Mouse (Mus musculus): Measurements from ENCODE around the gene Fndc3b.

The Fndc3b gene

DNA sequence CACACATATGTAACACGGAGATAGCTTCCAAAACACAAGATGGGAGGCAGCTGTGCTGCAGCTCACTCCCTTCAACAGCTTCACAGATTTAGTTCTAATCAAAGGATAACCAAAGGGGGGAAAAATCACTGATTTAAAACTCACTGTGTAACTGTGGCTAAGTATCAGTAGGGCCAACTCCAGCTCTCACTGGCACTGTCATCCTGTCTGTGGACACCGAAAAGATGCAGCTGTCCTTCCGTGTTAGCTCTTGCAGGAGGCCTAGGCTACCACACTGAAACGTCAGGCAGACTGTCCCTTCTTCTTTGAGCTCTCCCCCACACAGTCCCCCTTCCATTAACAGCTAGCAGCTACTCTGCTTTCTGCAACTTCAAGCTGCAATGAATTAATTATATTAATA lies 89.9 kb downstream of the Fndc3b start:
- DNase-seq (ENCODE audit: low spot score): no peak

DNA sequence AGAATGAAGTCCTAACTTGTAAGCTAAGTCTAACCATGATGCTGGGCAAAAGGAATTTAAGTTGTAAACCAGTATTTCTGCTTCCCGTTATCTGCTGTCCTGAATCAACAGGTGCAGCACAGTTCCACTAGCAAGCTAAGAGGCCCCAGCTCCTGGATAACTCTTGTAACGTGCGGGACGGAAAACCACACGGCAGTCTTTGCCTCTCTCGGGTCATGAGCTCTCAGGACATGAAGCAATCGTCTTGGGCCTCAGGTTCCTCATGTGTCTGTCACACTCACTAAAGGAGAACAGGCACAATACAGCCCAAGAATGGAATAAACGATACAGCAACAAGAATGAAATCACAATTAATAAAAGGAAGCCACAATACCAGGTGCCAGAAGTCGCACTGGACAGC lies 93.4 kb downstream of the Fndc3b start:
- DNase-seq (ENCODE audit: low spot score): no peak

DNA sequence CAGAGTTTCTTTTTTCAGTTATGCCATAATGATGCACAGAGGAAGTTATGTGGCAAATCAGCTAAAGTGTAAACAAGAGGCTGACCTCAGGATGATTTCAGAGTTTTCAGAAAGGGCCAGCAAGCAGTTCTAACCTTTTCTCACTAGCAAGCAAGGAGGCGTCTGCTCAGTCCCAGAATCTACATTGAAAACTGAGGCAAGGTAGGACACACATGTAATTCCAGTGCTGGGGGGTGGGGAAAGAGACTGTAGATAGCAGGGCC lies 93.9 kb downstream of the Fndc3b start:
- no peak for DNase-seq (ENCODE audit: low spot score)

DNA sequence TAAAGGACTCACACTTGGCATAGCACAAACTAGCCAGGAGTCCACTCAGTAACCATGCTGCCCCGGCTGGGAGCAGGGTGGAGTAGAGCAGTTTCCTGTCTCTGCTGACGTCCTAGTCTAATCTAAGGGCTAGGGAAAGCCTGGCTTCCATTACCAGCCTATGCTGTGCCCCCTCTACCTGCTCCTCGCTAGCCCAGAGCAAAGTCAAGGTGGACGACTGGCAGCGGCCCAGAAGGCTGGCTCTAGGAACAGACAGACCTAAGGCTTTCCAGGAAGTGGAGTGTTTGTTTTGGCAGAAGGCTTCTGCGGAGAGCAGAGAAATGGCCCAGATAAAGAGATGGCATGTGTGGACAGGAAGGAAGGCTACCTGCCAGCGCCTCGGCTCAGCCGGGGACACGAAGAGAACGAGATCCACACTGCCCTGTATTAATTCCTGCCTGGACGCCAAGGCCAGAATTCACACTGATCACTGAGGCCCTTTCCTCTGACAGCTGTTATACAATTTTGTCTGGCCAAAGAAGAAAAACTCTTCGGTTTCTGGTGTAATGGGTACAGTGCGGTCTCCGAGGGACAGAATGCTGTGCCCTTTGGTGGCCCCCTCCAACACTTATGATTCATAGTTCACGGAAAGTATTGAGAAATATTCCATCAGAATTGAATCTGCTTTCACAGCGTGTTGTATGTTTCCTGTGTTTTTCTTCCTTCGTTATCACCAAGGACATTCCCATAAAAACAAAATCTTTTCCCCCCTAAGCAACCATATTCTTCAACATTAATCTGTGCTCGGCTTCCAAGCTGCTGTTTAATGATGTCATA lies 94.5 kb downstream of the Fndc3b start:
- DNase-seq (ENCODE audit: low spot score): peak; percentile 56

DNA sequence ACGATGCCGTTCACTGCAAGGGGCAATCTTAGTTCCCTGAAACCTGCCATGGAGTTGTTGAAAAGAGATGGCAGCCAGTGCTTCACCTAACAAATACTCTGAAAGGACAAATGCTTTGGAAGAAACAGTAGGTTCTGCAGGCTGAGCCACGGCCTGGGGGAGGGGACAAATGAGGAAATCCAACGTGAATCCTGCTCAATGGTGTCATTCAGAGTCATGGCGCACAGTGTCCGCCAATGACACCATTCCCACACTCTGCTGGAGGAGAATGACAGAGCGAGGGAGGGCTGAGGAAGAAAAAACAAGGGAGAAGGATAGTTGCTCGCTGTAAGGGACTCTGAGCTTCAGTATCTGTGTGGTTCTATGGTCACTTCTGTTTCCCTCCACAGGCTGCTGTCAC lies 95.6 kb downstream of the Fndc3b start:
- DNase-seq (ENCODE audit: low spot score): no peak

DNA sequence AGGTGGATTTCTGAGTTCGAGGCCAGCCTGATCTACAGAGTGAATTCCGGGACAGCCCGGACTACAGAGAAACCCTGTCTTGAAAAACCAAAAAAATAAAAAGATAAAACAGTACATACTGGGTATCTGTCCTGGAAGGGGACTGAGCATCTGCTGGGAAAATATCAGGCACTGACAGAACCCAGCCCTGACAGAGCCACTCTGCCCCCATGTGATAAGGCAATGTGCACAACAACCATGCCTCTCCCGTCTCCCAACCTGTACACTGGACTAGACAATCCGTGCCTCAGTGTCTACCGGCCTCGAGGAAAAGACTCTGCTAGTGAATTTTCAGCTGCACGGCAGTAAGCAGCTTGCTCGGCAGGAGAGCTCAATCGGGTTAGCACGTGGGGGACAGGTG lies 97.3 kb downstream of the Fndc3b start:
- DNase-seq (ENCODE audit: low spot score): no peak

DNA sequence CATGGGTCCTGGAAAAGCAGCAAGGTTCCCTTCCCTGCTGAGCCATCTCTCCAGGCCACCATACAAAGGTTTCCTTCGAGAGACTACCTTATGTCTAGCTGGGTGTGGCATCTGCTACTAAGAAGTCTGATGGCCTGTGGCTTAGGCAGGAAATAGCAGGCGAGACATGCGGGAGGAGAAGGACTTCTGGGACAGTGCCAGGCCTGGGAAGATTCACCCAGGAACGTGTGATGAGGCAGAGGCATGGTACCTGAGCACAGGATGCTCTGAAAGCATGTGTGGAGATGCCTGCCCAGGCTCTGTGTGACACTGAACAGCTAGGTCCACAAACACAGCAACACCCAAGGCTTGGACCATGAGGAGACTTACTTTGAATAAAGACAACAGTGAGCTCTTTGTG lies 98.1 kb downstream of the Fndc3b start:
- no peak for DNase-seq (ENCODE audit: low spot score)

DNA sequence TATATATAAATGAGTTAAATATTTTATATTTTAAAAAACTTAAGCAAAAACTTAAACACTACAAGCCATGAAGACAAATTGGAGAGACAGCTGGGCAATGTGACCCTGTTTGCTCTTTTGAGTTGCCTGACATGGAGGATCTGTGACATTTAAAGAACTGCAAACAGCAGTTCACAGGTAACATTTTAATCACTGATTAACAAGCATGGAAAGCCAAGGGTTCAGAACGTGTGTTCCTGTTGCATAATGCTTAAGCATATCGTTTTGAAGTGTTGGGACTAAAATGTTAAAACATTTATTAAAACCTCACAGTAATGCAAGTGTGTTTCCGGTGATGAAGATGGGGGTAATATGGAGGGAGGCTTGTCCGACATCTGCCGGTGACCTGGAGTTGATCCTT lies 99.1 kb downstream of the Fndc3b start:
- DNase-seq (ENCODE audit: low spot score): no peak

DNA sequence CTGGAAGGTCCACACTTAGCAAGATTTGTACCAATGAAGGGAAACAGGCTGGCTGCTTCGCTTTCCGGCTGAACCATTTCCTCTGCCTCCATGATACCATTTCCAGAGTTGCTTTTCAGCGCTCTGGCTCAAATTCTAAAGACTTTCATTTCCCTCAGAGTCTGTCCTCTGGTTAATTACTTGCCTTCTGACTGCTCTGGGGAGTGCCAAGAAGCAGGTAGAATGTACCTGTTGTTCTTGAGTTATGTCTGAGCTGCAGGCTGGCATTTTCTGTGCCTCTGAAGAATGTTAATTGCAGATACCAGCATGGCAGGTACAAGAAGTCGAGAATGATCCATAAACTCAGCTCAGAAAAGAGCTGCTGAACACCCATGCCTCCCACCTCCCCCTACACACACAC lies 100.6 kb downstream of the Fndc3b start:
- DNase-seq (ENCODE audit: low spot score): no peak

DNA sequence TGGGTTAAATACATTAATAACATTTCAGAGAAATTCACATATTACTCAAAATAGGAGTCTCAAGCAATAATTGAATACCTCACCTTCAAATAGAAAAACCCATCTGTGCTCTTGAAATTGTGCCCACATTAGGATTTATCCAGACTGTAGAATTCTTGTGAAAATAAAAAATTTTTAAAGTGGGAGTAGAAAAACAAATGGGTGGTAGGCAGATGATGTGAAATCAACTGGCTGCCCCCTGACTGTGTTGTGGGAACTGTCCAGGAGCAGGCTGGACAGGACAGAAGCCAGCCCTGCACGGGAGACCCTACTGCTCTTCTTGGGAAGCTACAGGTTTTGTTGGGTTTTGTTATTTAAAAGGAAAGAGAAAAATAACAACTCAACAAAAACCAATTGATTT lies 101.0 kb downstream of the Fndc3b start:
- no peak for DNase-seq (ENCODE audit: low spot score)

DNA sequence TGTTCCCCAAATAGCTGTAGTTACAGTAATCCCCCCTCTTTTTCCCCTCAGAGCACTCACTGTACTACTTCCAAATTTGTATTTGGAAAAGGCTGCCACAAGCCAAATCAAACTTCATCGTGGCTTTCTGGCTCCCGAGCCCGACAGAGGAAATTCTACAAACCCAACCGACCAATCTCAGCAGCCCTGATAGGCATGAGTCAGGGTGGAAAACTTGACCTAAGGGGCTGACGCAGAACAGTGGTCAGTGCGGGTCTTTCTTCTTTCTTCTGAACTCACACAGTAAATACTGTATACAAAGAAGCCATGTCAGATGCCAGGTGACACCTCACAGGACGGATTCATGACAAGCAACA lies 103.3 kb downstream of the Fndc3b start:
- no peak for DNase-seq (ENCODE audit: low spot score)

DNA sequence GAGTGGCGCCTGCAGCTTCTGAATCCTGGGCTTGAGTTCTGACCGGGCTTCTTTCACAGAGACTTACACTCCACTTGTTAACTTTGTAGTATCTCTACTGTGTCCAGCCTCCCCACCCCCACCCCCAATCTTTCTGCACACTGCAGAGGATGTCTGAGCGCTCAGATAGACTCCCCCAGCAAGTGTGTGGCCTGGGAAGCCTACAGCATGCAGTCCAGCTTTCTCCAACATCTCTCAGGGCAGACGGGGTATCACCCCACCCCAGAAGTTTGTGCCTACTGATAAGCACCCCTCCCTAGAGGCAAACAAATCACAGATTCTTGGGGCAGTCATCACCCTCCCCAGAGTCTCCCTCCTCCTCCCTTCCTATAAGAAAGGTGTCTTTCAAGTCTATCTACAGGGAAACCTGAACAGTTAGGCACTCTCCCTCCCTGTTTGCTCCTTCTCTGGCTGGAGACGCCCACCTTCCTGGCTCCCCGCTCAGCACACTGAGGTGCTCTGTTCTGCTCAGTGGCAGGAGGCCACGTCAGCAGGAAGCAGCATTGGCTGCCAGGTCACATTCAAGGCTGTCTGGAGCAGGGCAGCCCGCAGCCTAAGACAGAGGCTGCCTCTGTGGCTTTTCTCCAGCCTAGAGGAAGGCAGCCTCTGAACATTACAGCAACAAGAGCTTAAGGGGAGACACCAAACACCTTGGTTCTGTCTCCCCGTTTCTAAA lies 103.9 kb downstream of the Fndc3b start:
- peak; percentile 80 for DNase-seq (ENCODE audit: low spot score)

DNA sequence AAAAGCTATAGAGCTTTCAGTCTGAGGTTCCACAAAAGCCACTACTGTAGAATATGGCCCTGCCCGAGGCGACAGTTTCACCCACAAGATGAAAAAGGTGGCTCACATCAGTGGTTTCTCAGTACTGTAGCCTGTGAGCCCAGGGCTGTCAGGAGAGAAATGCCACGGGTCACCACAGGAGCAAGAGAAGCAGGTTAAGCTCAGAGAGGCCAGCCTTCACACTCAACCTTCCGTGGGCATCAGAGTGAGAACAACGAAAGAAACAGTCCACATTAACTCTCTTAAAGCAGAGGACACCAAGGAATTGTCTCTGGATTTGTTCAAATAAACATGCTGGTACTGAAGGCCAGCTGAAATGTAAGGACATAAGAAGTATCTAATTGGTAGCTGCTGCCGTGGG lies 104.5 kb downstream of the Fndc3b start:
- DNase-seq (ENCODE audit: low spot score): no peak

DNA sequence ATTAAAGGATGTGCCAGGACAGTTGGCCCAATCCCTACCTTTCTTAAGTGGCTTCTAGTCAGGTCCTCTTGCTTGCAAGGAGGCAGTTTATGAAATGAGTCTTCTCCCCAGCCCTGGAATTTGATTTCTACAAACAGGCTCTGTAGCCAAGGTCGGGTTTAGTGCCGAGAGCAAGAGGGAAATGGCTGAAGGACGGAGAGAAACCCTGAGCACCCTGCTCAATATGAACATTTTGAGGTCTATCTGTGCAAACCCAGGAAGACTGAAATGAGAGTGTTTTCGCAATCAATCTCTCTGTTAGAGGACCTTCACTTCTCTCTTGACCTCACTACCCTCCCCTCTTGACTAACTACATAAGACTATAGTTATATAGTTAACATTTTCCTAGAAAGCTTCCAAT lies 105.5 kb downstream of the Fndc3b start:
- no peak for DNase-seq (ENCODE audit: low spot score)

DNA sequence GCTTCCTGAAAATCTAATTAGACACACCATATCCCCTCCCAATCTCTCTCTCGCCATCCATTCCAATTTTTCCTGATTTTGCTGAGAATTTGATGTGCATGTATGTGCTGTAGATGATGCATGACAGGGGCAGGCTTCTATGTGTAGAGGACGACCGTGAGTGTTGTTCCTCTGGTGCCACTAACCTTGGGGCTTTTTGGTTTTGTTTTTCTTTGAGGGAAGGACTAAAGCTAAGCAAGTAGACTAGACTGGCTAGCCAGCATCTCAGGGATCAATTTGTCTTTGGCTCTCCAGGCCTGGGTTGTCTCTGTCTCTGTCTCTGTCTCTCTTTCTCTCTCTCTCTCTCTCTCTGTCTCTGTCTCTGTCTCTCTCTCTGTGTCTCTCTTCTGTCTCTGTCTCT lies 106.0 kb downstream of the Fndc3b start:
- DNase-seq (ENCODE audit: low spot score): no peak

DNA sequence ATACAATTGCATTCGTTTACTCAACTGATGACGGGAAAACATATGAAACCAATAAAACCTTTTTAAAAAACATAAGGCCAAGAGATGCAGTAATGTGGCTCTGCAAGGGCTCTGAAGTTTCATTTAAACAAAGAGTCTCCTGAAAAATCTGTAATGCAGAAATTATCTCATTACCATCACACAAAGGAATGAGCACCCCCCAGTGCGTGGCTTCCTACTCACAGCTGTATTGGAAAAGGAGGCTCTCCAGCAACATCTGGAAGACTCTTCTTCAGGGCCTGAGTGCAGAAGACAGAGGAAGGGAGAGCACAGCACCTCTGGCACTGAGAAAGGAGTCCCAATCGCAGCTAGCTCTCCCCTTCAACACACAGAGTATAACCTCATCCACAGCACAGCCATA lies 106.5 kb downstream of the Fndc3b start:
- DNase-seq (ENCODE audit: low spot score): no peak

DNA sequence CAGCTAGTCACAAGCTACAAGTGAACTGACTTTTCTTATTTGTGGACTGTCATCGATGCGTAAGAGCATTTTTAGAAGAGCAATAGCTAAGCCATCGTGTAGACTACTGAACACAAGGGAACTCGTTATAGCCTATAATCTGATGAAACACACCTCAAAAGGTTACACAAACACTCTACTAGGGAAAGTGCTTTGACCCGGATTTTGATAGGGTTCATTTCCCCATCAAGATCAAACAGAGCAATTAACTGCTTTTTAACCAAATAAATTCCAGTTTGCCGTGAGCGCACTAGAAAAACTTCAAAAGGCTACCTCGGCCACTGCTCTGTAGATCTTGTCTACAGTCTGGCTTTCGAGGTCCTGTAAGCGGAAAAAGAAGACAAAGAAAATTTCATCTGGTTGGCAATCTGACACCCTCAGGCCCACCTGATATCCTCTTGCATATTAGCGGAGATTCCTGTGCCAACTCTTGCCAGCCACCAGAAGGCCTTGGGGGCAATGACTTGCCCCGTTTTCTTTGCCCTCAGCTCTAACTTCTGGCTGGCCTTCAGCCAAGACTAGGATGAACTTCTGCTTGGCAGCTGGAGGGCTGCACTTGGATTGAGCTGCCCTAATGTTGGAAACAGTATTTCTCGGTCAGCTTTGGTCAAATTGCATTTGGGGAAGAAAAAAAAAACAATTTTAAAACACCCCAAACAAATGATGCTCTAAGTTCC lies 107.0 kb downstream of the Fndc3b start:
- DNase-seq (ENCODE audit: low spot score): no peak

DNA sequence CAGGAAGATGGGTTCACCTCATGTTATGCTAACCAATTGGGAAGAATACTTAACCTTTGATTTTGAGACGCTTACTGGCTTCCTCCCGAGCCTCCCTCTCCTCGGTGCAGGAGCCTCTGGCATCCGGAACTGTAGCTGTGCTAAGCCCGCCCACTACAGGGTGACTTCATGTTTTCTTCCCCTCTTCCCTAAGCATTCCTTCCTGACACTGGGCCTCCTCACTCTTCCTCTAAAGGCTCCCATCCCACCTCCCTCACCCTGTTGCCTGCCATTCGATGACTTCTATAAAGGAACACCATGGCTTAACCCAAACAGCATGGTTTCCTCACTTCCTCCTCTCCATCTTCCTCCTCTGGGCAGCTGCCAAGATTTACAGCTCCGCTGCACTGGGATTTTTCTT lies 110.5 kb downstream of the Fndc3b start:
- no peak for DNase-seq (ENCODE audit: low spot score)

DNA sequence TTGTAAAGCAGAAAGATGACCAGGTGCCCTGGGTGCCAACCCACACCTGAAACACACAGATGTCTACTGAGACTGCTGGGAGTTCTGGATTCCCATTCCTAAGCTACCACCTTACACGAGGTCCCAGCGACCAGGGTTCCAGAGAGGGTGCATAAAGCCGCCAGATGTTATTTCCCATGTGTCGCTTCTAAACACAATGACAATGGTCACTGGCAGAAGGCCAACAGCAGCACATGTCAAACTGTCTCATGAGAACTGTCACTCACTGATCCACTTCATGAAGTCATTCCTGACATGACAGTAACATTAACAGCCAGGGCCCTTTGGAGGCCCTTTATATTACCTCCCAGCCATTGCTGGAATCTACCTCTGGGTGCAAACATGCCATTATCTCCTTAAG lies 110.9 kb downstream of the Fndc3b start:
- no peak for DNase-seq (ENCODE audit: low spot score)

DNA sequence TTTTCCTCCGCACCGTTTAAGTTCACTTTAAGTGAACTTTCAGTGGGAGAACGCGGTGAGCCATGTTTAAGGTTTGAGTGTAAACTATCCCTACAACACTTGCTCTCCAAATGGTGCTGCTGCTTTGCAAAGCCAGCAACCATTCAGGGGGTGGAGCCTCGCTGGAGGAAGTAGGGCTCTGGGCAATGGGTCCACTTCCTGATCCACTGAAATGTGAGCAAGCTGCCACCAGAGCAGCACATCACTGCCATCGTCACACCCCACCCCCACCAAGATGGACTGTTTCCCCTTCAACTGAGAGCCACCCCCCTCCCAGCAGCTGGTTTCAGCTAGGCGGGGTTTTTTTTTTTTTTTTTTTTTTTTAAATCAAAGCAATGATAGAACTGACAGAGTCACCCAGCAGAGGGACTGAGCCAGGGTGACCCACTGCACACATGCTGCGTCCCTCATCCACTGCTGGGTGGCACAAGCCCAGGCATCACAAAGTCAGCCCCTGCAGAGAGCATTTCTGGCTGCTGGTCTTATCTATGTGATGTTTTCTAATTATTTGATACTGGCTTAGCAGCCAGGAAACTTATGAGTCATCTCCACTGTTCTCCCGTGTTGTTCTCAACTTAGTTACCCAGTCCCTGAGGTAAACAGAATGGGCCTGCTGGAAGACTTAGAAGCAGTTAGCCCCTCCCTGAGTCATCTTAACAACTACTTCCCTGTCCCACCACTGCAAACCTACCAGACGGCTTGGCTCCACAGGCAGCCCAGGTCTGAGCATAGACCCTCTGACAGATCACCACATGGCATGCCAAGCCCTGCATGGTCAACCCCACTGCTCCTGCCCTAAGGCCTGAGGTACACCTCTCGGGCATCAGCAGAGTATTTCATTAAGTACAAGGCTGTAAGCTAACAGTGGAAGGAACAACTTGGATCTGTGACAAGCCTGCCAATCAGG lies 112.4 kb downstream of the Fndc3b start:
- no peak for DNase-seq (ENCODE audit: low spot score)

DNA sequence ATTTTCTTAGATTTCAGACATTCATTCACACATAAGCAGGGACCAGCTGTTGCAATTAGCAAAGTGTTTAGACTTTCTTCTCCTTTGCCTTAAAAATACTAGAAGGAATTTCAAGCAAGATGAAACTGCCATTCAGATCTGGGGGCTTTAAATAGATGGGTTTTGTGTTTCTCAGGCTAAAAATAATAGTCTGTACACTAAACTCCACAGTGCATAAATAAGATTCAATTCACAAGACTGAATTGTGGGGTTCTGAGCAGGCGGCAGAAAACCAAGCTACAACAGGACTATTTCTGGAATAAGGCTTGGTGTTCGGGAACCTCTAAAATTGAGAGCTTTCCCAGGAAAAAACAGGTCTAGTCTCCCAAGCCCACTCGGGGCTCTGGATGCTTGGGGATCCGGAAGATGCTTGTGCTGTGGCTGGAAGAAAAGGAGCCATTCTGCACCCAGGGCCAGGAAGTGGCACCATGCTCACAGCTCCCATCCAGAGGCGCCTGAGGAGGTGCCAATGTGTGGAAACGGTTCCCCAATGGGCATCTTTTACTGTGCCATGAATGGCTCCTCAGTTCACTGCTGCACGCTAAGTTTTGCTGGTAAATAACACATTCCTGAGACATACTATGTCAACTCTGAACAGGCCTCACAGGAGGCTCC lies 117.5 kb downstream of the Fndc3b start:
- no peak for DNase-seq (ENCODE audit: low spot score)

Data from testis, postnatal 14 days (tissue).